In genomic region chr5:67954097-67954496, GRCm38 (mm10) we compare ENCODE assay signal across 32 mouse cellular contexts. TPM values are rescaled to one million over a fixed set of nuclear protein-coding genes. Genes with fewer than 3 reads are reported as not detected.
A peak's percentile ranks its signal among the peaks of the same experiment; 100 is the strongest.
DNase-seq lines count a peak whose midpoint lies in the region; ATAC-seq lines count a peak whose summit lies in the region.
"Had no signal": no experiment of that assay in that cellular context is flagged by ENCODE, and none has a peak within 500 bp of the region (broad histone marks: within the 10 kb centered on the region; RNA-seq: fewer than 3 reads in every experiment).

No protein-coding gene starts in this region.

- no peaks in the 10 kb centered on the region for H3K36me3 ChIP-seq in forebrain, embryonic 16.5 days (ENCODE audit: control insufficient read depth, insufficient read depth)
- no peaks in the 10 kb centered on the region for H3K36me3 ChIP-seq in forebrain, embryonic 11.5 days (ENCODE audit: control insufficient read depth, insufficient read depth, low read length)
- H3K36me3 ChIP-seq in midbrain, embryonic 10.5 days = no peaks in the 10 kb centered on the region
- H3K36me3 ChIP-seq: embryonic facial prominence, embryonic 12.5 days; embryonic facial prominence, embryonic 15.5 days; hindbrain, embryonic 12.5 days; hindbrain, embryonic 15.5 days had no signal

- H3K4me1 ChIP-seq in forebrain, embryonic 16.5 days (replicated peaks; ENCODE audit: control insufficient read depth, insufficient read depth, low read length) = 0 out of 2 replicates have a peak, but pooled peaks cover 3% of the 10 kb centered on the region
- no peaks in the 10 kb centered on the region for H3K4me1 ChIP-seq in forebrain, embryonic 11.5 days (replicated peaks; ENCODE audit: control insufficient read depth, insufficient read depth, low read length)
- H3K4me1 ChIP-seq in midbrain, embryonic 10.5 days = no peaks in the 10 kb centered on the region
- H3K4me1 ChIP-seq: embryonic facial prominence, embryonic 12.5 days; embryonic facial prominence, embryonic 15.5 days; hindbrain, embryonic 12.5 days; hindbrain, embryonic 15.5 days had no signal

- peak; percentile 28; the same call in 1 of the 2 replicates for ATAC-seq in forebrain, embryonic 16.5 days
- no peak for ATAC-seq in forebrain, embryonic 11.5 days (replicated peaks; ENCODE audit: low FRiP score)
- ATAC-seq: activated CD4-positive, CD25-positive, alpha-beta regulatory T cell, adult 4 months; forebrain, embryonic 14.5 days had no signal

- no peaks in the 10 kb centered on the region for H3K27me3 ChIP-seq in forebrain, embryonic 16.5 days (replicated peaks; ENCODE audit: control insufficient read depth, insufficient read depth, low read length)
- no peaks in the 10 kb centered on the region for H3K27me3 ChIP-seq in forebrain, embryonic 11.5 days (ENCODE audit: control insufficient read depth, insufficient read depth, low read length)
- no peaks in the 10 kb centered on the region for H3K27me3 ChIP-seq in midbrain, embryonic 10.5 days (ENCODE audit: low read depth, poor library complexity, severe bottlenecking)
- H3K27me3 ChIP-seq: embryonic facial prominence, embryonic 12.5 days; embryonic facial prominence, embryonic 15.5 days; hindbrain, embryonic 12.5 days; hindbrain, embryonic 15.5 days had no signal

- no peaks in the 10 kb centered on the region for H3K9me3 ChIP-seq in forebrain, embryonic 16.5 days (ENCODE audit: control insufficient read depth, low read length)
- H3K9me3 ChIP-seq in forebrain, embryonic 11.5 days (ENCODE audit: control insufficient read depth, low read length) = no peaks in the 10 kb centered on the region
- no peaks in the 10 kb centered on the region for H3K9me3 ChIP-seq in midbrain, embryonic 10.5 days (replicated peaks)
- H3K9me3 ChIP-seq: embryonic facial prominence, embryonic 12.5 days; embryonic facial prominence, embryonic 15.5 days; hindbrain, embryonic 12.5 days; hindbrain, embryonic 15.5 days had no signal

- no peak for DNase-seq in forebrain, embryonic 11.5 days (ENCODE audit: low spot score)
- DNase-seq in frontal cortex, adult 2 months (ENCODE audit: extremely low spot score in 1 of 2, low spot score in 1 of 2) = peak; percentile 12 to 20
- no peak for DNase-seq in frontal cortex, postnatal 14 days (ENCODE audit: low spot score in 2 of 2)
- DNase-seq in left cerebral cortex, postnatal 25 days (ENCODE audit: low spot score in 2 of 2) = peak; percentile 12 to 26
- no peak for DNase-seq in left cerebral cortex, postnatal 4 days
- no peak for DNase-seq in midbrain, embryonic 10.5 days (ENCODE audit: low spot score)
- DNase-seq: adrenal gland, adult 8-10 months; adrenal gland, postnatal 25 days; cerebellum, adult 11 months; cerebellum, adult 2 months; cerebellum, adult 9-11 months; cerebellum, postnatal 25 days; gastrocnemius, adult 2 months; gastrocnemius, postnatal 14 days; heart, adult 11 months had no signal

- WGBS in forebrain, embryonic 16.5 days = 64% methylated on average over 4 of the region's 4 CpGs
- 82% methylated on average over 4 of the region's 4 CpGs for WGBS in forebrain, embryonic 11.5 days
- WGBS in midbrain, embryonic 10.5 days = 93% methylated on average over 4 of the region's 4 CpGs

- H3K9ac ChIP-seq in forebrain, embryonic 16.5 days (replicated peaks; ENCODE audit: low read depth, low read length) = no peak overlapping the region
- no peak overlapping the region for H3K9ac ChIP-seq in forebrain, embryonic 11.5 days (ENCODE audit: low read length)
- H3K9ac ChIP-seq: embryonic facial prominence, embryonic 12.5 days; embryonic facial prominence, embryonic 15.5 days; hindbrain, embryonic 12.5 days; hindbrain, embryonic 15.5 days had no signal

- no peak overlapping the region for H3K4me2 ChIP-seq in forebrain, embryonic 16.5 days (ENCODE audit: low read length)
- no peak overlapping the region for H3K4me2 ChIP-seq in forebrain, embryonic 11.5 days (ENCODE audit: low read depth, low read length, severe bottlenecking)
- H3K4me2 ChIP-seq: embryonic facial prominence, embryonic 12.5 days; embryonic facial prominence, embryonic 15.5 days; heart, embryonic 11.5 days; hindbrain, embryonic 12.5 days; hindbrain, embryonic 15.5 days had no signal

- no peak overlapping the region for H3K27ac ChIP-seq in forebrain, embryonic 16.5 days (ENCODE audit: low read length)
- H3K27ac ChIP-seq in forebrain, embryonic 11.5 days (ENCODE audit: low read depth, low read length) = no peak overlapping the region
- H3K27ac ChIP-seq in midbrain, embryonic 10.5 days (replicated peaks) = no peak overlapping the region
- H3K27ac ChIP-seq: embryonic facial prominence, embryonic 12.5 days; embryonic facial prominence, embryonic 15.5 days; gastrocnemius, adult 2 months; hindbrain, embryonic 12.5 days; hindbrain, embryonic 15.5 days had no signal

- intact Hi-C loops in left cerebral cortex, postnatal 25 days (cut with DNase I) = no loop called here
- intact Hi-C loops in left cerebral cortex, postnatal 4 days (cut with DNase I) = loop anchor here (10.0 kb wide), 1 partner anchor 109 kb away; the partner anchor contains the start of gene Atp8a1

- no peak overlapping the region for H3K4me3 ChIP-seq in forebrain, embryonic 16.5 days (replicated peaks; ENCODE audit: low read length)
- H3K4me3 ChIP-seq in forebrain, embryonic 11.5 days (ENCODE audit: low read depth, low read length) = no peak overlapping the region
- no peak overlapping the region for H3K4me3 ChIP-seq in midbrain, embryonic 10.5 days
- H3K4me3 ChIP-seq: embryonic facial prominence, embryonic 12.5 days; embryonic facial prominence, embryonic 15.5 days; gastrocnemius, adult 2 months; hindbrain, embryonic 12.5 days; hindbrain, embryonic 15.5 days had no signal

RNA-seq across cellular contexts. Expression of gene Gm21905, which starts 7.9 kb away (rescaled TPM):
- polyA plus RNA-seq in forebrain, embryonic 16.5 days (2015; fragmentation: Nextera tagmentation; extraction: Ambion mirVana) = not detected in 2 replicates
- not detected in 2 replicates for polyA plus RNA-seq in forebrain, embryonic 11.5 days (2014; fragmentation: Nextera tagmentation; extraction: Ambion mirVana)
- not detected in 2 replicates for polyA plus RNA-seq in frontal cortex, adult 2 months (2012; rRNA removed)
- not detected for total RNA-seq in left cerebral cortex, postnatal 25 days (2021)
- total RNA-seq in left cerebral cortex, postnatal 4 days (2021) = not detected
- polyA plus RNA-seq in midbrain, embryonic 10.5 days (2016; fragmentation: Nextera tagmentation; extraction: Ambion mirVana) = not detected in 2 replicates
- total RNA-seq: adrenal gland, adult 8-10 months; adrenal gland, postnatal 25 days; common myeloid progenitor, adult 5-6 weeks; ES-E14; gastrocnemius, adult 2 months; gastrocnemius, postnatal 14 days; gastrocnemius, postnatal 4 days; heart, adult 8-10 months; heart, postnatal 25 days; hematopoietic stem cell, adult 5-6 weeks had no signal
- polyA plus RNA-seq: activated CD4-positive, CD25-positive, alpha-beta regulatory T cell, adult 4 months; cerebellum, adult 2 months; embryonic facial prominence, embryonic 12.5 days; embryonic facial prominence, embryonic 15.5 days; forebrain, embryonic 14.5 days; heart, embryonic 11.5 days; heart, embryonic 14.5 days; heart, postnatal 0 days; hindbrain, embryonic 12.5 days; hindbrain, embryonic 15.5 days; intestine, embryonic 14.5 days had no signal

RNA-seq across cellular contexts. Expression of gene Gm5108, which starts 12.6 kb away (rescaled TPM):
- not detected in 2 replicates for polyA plus RNA-seq in forebrain, embryonic 16.5 days (2015; fragmentation: Nextera tagmentation; extraction: Ambion mirVana)
- not detected in 2 replicates for polyA plus RNA-seq in forebrain, embryonic 11.5 days (2014; fragmentation: Nextera tagmentation; extraction: Ambion mirVana)
- not detected in 2 replicates for polyA plus RNA-seq in frontal cortex, adult 2 months (2012; rRNA removed)
- total RNA-seq in left cerebral cortex, postnatal 25 days (2021) = not detected
- not detected for total RNA-seq in left cerebral cortex, postnatal 4 days (2021)
- not detected in 2 replicates for polyA plus RNA-seq in midbrain, embryonic 10.5 days (2016; fragmentation: Nextera tagmentation; extraction: Ambion mirVana)
- total RNA-seq: adrenal gland, adult 8-10 months; adrenal gland, postnatal 25 days; common myeloid progenitor, adult 5-6 weeks; ES-E14; gastrocnemius, adult 2 months; gastrocnemius, postnatal 14 days; gastrocnemius, postnatal 4 days; heart, adult 8-10 months; heart, postnatal 25 days; hematopoietic stem cell, adult 5-6 weeks had no signal
- polyA plus RNA-seq: activated CD4-positive, CD25-positive, alpha-beta regulatory T cell, adult 4 months; cerebellum, adult 2 months; embryonic facial prominence, embryonic 12.5 days; embryonic facial prominence, embryonic 15.5 days; forebrain, embryonic 14.5 days; heart, embryonic 11.5 days; heart, embryonic 14.5 days; heart, postnatal 0 days; hindbrain, embryonic 12.5 days; hindbrain, embryonic 15.5 days; intestine, embryonic 14.5 days had no signal

Comparison
In these comparisons a context has a peak if more than half of its experiments do, and no peak if none do; other contexts are left out.
1. DNase-seq: peak in frontal cortex, adult 2 months (2 of 2) and left cerebral cortex, postnatal 25 days (2 of 2); none in forebrain, embryonic 11.5 days (single experiment), frontal cortex, postnatal 14 days (0 of 2), left cerebral cortex, postnatal 4 days (single experiment) and midbrain, embryonic 10.5 days (single experiment).